Mouse (Mus musculus) spleen, postnatal 14 days (tissue): ENCODE results near the gene Tial1.

Experiments used
- DNase-seq, 2 experiments: peaks; one replicate each; pipeline ENCODE4 v3.0.0; 2021 to 2022; ENCODE audit warnings: low spot score in 2 of 2

The Tial1 gene

GRCm38 (mm10) chr7:128461285-128462215 lies at the start of gene Tial1:
Gene Tial1 (minus strand): TSS chr7:128461717.
- peak; percentile 90 to 93 for DNase-seq

DNA sequence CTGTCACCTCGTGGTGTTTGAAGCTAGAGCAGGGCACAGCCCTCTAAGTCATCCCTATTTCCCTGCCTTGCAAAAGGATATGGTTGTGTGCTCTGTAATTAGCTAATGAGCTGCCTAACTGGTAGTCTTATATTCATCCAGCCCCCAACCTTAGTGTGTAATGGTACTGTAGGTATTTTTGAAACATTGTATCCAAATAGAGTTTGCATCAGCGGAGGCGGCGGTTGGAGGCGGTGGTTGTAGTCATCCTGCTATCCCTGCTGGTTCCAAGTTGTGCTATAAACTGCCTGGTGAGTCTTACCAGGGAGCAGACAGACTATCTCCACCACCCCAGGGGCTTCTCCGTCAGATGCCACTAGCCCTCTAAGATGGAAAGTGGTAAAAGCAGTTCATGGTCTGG lies 42.6 kb upstream of the Tial1 start:
- DNase-seq = no peak

DNA sequence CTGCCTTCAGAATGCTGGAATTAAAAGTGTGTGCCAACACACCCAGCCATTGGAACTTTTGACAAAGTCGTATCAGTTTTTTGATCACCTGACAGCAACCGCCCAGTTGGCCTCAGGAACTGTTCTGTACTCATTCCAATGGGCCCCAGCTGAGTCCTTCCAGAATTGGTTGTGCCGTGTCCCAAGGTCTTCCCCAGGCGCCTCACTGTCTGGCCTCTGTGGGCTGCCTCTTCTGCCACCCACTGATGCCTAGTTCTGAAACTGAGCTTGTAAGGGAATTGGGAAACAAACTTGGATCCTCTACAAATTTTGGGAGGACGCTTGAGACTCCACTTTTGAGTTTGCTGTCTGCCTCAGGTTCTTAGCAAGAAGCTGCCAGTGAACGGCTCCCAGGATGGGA lies 38.3 kb upstream of the Tial1 start:
- no peak for DNase-seq

- peak in 1 of 2 experiments; percentile 9 for DNase-seq
Measured at GRCm38 (mm10) chr7:128494546-128494945, 33.0 kb upstream of the Tial1 start.

GRCm38 (mm10) chr7:128488986-128489385 lies 27.5 kb upstream of the Tial1 start:
- no peak for DNase-seq

DNA sequence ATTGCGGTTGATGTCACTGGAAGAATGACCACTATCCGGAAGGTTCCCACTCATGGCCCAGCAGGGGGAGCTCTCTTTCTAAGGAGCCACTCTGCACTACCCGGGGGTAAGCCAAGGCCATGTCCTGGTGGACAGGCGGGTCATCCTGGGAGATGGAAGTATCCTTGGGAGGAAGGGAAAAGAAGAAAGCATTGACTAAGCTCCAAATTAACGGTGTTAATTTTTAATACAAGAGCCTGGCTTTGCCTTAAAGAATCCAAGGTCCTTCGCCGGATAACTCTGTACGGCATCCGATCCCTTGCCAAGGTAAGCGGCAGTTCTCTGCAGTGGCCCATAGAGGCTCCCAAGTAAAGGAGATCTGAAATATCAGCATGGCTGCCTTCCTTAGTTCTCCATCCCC lies 12.8 kb upstream of the Tial1 start:
- peak in 1 of 2 experiments; percentile 29 for DNase-seq

DNA sequence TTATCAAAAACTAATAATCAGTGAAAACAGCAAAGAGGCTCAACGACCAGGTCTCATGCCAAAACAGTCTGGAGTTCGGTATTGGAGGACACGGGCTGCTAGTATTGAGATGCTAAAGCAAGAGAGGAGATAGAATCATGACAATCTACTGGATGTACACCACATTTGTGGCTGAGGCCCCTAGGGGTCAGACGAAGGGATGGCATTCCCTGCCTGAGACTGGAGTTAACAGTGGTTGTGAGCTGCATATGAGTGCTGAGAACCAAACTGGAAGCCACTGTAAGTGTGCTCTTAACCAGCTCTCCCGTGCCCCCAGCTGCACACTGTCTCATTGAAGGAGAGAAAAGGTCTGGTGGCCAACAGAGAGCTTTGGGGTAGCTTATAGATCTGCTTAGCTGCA lies 889 bp upstream of the Tial1 start:
- DNase-seq = no peak

DNA sequence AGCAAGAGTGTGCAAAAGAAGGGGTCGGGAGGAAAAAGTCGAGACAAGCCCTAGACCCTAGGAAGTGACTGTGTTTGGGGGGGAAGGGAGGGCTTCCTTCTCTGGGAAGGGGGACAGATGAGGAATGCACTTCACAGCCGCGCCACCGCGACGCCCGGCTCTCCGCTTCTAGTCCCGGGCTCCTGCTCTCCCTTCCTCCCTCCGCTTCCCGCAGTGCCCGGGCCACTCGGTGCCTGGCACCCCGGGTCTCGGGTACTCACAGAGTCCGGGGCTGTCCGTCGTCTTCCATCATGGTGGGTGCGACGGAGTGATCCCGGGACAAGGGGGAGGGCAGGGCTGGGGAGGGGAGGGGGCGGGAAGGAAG lies 670 bp downstream of the Tial1 start:
- DNase-seq = peak in 1 of 2 experiments; percentile 35

DNA sequence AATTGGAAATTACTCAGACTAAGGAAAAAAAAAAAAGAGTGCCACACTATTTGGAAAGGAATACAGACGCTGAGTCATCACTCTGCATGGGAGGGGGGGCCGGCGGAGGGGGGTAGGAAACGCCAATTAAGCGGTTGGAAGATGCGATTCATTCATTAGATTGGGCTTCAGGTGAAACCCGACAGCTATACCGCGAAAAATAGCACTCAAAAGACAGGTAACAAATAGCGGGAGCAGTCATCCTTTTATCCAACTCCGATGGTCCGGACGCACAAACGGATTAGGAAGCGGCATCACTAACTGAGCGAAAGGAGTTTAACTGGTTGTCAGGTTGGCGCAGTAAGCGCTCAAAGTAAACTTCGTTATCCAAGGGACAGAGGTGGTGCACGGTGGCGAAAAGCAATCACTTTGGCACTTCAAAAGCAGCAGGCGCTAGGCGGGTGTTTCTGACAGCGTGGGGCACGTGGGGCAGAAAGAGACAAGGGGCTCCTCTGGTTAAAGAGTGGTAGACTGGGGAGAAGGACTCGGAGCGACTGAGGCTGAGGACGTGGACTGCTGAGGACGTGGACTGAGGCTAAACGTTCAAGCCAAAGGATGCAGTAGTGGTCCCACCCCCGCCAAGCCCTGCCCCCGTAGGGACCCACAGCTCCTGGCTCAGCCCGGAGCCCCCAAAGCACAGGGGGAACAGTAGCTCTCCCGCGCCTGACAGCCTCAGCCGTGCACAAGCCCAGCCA lies 1.2 kb downstream of the Tial1 start:
- peak; percentile 20 to 38 for DNase-seq

DNA sequence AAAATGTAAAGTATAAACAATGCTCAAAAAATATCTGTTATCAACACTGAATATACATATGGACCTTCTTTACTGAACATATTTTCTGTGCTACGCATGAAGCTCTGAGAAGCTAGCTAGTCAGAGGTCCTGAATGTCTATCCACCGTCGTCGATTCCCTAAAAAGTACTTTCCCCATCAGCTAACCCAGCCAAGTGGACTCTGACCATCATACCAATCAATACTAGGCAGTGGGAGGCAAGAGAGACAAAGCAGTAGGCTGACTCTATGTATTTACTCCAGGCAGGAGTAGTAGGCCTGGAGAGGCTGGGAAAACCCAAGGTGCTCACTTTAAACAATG lies 1.8 kb downstream of the Tial1 start:
- DNase-seq = no peak

DNA sequence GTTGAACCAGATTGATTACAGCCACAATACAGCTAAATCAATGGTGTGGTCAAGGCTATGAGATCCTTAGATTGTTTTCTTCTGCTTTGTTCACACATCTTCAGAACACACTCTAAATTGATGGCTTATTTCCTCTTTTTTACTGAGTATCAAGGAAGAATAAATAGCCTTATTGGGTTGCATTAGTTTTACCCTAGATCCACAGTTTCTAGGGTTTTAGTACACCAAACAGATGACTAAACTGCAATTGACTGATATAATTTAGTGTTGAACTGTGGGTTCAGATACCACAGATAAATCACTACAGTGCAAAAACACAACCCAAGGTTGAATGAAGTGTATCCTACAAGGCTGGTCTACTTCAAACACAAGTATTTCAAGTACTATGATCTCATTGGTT lies 3.5 kb downstream of the Tial1 start:
- DNase-seq = no peak

DNA sequence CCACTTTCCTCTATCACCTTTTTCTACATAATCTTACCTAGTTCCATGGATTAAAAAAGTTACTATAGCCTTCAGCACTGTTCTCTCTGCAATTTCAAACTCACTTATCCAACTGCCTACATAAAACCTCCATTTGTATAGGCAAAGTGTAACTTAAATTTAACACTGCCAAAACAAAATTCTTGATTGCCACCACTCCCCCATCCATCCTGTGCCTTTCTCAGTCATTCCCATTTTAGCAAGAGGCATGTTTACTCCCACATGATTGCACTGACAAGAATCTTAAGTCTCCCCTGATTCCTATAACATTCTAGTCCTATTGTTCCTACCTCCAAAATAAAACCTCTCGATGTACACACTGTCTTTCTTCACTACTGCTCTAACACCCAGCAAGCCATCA lies 8.8 kb downstream of the Tial1 start:
- DNase-seq = no peak

GRCm38 (mm10) chr7:128440584-128440983 lies 20.9 kb downstream of the Tial1 start:
- DNase-seq = no peak

DNA sequence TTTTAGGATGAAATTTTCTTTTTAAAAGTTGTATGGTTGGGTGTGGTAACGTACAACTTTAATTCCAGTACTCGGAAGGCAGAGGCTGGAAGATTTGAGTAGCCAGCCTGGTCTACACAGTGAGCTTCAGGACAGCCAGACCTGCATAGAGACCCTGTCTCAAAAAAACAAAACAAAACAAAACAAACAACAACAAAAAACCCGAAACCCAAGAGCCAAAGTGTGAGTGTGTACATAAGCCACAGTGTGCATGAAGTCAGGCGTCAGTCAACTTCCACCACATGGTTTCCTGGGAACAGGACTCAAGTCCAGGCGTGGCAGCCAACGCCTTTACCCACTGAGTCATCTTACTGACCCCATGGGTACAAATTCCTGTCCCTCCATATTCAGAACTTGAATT lies 22.3 kb downstream of the Tial1 start:
- DNase-seq = no peak

GRCm38 (mm10) chr7:128438131-128438530 lies 23.4 kb downstream of the Tial1 start:
- no peak for DNase-seq

GRCm38 (mm10) chr7:128433213-128433612 lies 28.3 kb downstream of the Tial1 start:
- no peak for DNase-seq

DNA sequence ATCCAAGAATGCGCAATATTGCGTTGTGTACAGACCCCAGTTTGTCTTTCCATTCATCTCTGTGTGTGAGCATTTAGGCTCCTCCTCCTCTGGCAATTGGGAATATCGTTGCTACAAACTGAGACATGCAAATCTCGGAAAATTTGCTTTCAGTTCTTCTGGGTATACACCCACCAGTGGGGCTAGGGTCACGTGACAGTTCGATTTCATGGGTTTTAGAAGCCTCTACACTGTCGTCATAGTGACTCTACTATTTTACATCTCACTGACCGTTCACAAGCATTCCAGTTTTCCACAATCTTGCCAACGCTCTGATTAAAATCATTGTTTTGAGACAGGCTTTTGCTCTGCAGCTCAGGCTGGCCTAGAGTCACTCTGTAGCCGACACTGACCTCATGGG lies 28.9 kb downstream of the Tial1 start:
- no peak for DNase-seq

DNA sequence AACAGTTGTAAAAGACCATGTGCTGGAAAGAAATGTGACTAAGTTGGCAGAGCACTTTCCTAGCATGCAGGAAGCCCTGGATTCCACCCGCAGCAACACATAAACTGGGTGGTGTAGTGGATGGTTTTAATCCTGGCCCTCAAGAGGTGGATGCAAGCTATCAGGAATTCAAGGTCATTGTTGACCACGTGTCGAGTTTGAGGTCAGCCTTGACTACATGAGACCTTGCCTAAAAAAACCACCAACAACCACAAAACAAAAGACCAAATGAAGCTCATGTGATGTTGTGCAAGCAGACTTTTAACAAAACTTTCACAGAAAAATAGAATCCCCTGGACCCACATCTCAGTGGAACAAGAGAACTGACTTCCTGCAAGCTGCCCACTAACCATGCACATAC lies 39.0 kb downstream of the Tial1 start:
- DNase-seq = no peak

- DNase-seq = no peak
Measured at GRCm38 (mm10) chr7:128421701-128422100, 39.8 kb downstream of the Tial1 start.

DNA sequence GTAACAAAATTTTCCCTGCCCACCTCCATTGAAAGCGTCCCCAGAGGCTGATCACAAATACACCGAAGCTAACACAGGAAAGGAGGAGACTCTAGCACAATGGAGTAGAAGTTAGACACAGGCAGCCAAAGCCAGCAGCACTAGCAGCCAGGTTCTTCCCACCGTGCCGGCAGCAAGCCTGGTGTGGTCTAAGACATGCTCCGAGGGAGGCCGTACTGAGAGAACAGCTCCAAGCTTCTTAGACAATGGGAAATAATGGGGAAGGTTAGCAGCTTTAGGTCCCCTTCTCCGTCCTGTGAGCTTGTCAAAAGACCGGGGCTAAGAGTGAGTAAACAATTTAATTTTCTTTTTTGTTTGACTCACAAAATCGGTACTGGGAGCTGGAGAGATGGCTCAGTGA lies 41.8 kb downstream of the Tial1 start:
- no peak for DNase-seq

DNA sequence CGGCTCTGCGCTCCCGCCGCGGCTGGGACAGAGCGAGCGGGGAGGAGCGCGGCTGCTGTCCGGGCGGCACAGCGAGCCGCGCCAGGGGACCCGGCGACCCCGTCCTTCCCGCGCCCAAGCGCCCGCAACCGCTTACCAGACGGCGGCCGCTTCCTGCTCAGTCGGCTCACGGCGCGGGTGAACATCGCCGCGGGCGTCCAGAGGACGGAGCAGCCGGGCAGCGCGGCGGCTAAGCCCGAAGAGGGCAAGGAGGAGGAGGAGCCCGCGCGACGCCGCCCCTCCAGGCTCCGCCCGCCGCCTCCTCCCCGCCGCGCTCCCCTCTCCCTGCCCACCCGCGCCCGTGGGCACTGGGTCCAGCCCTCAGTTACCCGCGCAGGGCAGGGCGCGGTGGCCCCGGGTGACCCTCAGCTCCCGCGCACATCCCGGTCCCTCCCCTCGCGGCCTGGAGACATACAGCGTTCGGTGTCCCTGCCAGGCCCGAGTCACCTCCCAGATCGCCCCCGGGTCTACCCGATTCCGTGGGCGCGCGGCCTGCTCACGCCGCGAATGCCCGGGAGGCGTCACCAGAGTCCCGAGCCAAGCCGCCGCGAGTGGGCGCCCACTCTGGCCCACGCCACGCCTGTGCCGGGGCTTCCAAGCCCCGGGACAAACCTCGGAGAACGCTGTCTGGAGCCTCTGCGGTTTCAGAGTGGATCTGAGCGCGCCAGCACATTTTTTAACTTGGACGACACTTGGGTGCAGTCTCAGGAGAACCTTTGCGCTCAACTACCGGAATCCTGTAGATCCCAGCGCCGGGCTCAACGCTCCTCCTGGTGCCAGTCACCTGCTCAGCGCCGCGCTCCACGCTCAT lies 43.4 kb downstream of the Tial1 start, which contains the start of gene Rgs10:
TSS of gene Rgs10 (minus strand) at position 829 of the 850 bp plus-strand sequence.
- peak; percentile 48 to 62 for DNase-seq
